Mouse (Mus musculus): ENCODE measurements around the gene Rnase2a.
"Not testable (repeated sequence)": the region's sequence is repeated elsewhere in the genome, so short reads cannot be mapped to it uniquely, and the experiment has no call there.

Rnase2a gene

GRCm38 (mm10) chr14:51256041-51256440, at the start of gene Rnase2a:
Gene Rnase2a (minus strand): TSS chr14:51256112.
- no peak for DNase-seq

DNA sequence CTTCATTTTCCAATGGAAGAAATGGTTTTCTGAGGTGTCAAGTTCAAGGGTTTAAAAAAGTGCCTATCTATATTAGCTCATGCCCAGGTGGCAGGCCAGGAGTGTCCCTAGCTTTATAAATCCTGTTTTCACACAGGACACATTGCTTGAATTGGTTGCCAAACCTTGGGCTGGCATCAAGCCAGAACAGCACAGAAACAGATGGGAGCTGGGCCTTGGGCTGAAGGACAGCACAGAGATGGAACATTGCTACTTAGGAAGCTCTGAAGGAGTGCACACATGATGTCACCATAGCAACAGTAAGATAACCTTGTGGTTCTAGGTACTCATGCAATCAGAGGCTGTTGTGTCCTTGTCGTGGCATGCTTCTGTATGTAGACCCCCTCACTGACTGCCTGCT, 35.6 kb upstream of the Rnase2a start:
- DNase-seq: no peak

GRCm38 (mm10) chr14:51278515-51278914, 22.6 kb upstream of the Rnase2a start:
- not testable (repeated sequence) for DNase-seq

DNA sequence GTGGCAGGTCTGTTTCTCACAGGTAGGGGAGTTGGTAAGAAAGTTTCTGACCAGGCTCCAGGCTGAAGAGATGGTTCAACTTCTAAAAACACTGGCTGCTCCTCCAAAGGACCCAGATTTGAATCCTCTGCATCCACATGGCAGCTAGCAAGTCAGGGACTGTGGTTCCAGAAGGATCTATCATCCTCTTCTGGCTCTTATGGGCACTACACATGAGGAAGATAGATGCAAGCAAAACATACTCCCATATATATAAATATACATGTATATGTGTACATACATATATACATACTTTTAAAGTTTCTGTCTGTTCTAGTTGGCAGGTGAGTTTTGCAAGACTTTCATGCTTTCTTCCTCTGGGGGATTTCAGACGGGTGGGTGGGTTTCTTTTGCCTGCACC, 12.8 kb upstream of the Rnase2a start:
- DNase-seq: no peak

GRCm38 (mm10) chr14:51266113-51266512, 10.2 kb upstream of the Rnase2a start:
- DNase-seq: peak; percentile 81

- no peak for DNase-seq
These were observed 9.8 kb upstream of the Rnase2a start for GRCm38 (mm10) chr14:51265667-51266066.

DNA sequence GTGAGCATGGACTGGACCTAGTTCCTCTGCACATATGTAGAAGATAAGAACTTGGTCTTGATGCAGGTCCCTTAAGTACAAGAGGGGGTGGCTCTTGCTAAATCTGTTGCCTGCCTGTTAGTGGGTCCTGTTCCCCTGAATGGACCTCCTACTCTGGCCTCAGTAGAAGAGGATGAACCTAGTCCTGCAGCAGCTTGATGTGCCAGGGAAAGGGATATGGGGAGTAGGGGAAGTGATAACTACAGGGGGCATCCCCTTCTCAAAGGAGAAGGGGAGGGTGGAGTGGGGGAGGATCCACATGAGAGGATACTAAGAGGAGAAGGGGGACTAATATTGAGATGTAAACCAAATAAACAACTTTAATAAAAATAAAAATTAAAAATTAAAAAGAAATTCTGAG, 6.5 kb upstream of the Rnase2a start:
- no peak for DNase-seq

GRCm38 (mm10) chr14:51259741-51260140, 3.8 kb upstream of the Rnase2a start:
- DNase-seq: no peak

DNA sequence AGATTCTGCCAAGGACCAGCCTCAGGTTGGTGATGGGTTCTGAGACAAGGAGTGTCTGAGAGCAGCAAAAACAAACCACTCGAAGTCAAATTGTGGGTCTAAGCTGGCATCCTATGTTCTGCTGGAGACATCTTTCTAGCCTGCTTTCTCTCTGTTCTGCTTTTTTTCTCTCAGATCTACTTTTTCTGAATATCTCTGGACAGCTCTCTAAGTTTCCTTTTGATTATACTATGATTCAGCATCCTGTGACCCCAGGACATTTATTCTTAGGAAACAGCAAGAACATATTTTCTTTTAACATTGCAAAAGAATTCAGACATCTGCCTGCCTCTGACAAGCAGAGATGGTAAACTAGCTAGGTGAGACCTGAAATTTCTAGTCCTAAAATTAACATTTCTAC, 2.3 kb downstream of the Rnase2a start:
- DNase-seq: no peak

GRCm38 (mm10) chr14:51252206-51252605, 3.7 kb downstream of the Rnase2a start:
- not testable (repeated sequence) for DNase-seq

DNA sequence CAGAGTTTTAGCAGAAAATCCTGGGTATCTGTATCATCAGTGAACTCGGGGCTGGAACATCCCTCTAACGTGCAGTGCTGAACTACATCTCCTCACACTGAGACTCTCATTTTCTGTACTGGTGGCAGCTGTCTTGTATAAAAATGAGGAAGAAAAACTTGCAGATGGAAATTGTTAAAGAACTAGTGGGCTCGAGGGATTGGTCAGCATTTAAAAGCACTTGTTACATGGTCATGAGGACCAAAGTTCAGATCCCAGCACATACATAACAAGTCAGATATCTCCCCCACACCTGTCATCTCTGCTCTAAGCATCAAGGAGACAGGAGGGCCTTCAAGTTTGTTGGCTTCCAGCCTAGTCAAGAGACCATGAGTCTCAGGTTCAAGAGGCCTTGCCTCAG, 5.6 kb downstream of the Rnase2a start:
- no peak for DNase-seq

DNA sequence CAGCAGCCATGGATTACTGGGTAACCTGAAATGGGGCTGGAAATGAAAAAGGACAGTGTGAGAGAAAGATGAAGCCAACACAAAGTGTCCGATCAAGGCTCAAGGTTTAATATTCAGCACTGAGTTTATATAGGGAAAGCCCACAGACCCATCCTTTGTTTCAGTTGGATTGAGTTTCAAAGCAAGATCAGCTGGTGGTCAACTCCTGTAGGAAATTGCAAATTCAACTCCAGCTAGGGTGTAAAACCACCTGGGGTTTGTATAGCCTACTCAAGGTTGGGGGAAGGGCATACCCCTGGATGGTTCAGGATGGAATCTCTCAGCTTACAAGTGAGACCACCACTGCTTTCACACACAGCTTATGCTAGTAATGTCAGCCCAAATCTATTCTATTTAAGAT, 8.2 kb downstream of the Rnase2a start:
- no peak for DNase-seq

DNA sequence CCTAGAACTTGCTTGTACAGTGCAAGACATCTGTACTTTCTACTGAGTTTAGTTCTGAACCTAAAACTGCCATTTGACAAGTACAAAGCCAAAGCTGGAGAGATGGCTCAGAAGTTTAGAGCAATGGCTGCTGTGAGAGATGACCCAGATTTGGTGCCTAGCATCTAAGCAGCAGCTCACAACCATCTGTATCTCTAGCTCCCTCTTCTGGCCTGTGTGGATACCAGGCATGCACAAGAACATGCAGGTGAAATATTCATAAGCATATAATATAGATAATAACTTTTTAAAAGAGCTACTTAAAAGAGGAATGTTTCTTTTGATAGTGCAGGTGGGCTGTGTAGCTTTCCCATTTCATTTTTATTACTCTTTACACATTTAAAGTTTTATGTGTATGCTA, 15.0 kb downstream of the Rnase2a start:
- peak; percentile 68 for DNase-seq

DNA sequence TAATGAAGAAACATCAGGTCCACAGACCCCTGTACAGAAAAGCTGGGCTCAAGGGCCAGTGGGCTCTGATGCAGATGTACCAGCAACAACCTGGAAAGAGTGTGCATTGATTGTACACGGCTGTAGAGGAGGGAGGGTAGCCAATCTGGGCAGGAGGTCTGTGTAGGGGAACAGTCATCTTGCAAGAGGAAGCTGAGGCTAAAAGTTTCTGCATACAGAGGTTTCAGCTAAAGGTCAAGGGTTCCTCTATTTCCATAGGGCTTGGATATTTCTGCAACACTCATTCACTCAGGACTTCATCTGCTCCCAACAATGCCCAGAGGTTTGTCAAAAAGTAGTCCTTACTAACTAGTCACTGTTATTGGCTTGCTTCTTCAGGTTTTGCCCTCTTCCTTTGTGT, 18.4 kb downstream of the Rnase2a start:
- DNase-seq: not testable (repeated sequence)

- DNase-seq: not testable (repeated sequence)
These were observed 26.3 kb downstream of the Rnase2a start for GRCm38 (mm10) chr14:51229657-51230056.

GRCm38 (mm10) chr14:51220075-51220474, 35.8 kb downstream of the Rnase2a start:
- DNase-seq: not testable (repeated sequence)

Data from embryo, embryonic 11 days (tissue).